Mouse (Mus musculus) urinary bladder, postnatal 4 days (tissue): ENCODE data around the gene Kdm1b.

Experiments
- DNase-seq, 2 experiments: peaks; one replicate each; pipeline ENCODE4 v3.0.0; 2021 to 2022; ENCODE audit warnings: low spot score in 2 of 2

The Kdm1b gene

DNA sequence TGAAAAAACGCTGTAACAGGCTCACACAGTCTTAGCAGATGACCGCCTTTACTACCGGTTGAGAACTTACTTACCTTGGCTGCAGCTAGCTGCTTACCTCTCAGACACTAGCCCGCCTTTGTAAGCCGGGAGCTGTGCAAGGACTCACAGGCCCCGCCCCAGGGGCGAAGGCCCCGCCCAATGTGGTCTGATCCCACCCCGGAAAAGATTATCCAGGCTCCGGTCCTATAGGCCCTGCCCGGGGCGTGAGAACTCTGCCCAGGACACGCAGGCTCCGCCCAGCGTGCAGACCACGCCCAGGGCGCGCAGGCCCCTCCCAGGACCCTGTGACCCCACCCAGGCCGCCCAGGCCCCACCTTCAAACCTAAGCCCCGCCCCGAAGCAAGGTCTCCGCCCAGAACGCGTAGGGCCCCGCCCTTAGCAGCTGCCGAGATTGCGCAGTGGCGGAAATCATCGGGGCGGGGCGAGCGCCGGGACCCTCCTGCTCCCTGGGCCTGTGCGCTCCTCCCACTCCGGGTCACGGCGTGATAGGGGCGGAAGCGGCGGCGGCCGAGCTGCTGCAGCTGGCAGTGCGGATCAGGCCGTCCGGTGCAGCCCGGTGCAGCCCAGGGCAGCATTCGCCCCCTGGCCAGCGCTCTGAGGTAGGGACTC lies at the start of gene Kdm1b:
TSS of gene Kdm1b (plus strand) at position 470 of the 651 bp plus-strand sequence.
- peak; percentile 99 for DNase-seq

DNA sequence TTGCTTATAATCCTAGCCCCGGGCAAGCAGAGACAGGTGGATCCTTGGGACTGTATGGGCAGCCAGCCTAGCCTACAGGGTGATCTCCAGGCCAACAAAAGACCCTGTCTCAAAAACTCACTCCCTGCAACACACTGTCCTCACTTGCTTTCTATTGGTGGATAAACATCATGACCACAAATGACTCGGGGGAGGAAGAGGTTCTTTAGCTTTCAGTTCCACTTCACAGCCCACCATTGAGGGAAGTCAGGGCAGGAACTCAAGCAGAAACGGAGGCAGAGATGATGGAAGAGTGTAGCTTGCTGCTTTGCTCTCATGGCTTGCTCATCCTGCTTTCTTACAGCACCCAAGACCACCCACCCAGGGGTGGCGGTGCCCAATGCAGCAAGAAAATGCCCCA lies 45.9 kb upstream of the Kdm1b start:
- no peak for DNase-seq

- no peak for DNase-seq
These were observed 43.8 kb upstream of the Kdm1b start for GRCm38 (mm10) chr13:46999498-46999897.

DNA sequence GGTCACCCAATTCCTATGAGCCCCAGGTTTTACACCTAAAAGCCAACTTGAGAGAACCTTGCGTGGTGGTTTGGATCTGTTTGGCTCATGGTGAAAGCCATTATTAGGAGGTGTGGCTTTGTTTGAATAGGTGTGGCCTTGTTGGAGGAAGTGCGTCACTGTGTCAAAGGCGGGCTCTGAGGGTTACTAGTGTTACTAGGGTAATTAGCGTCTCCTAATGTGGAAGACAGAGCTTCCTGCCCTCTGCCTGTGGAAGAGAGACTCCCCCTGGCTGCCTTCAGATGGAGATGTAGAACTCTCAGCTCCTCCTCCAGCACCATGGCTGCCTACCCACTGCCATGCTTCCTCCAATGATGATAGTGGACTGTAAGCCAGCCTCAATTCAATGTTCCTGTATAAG lies 41.7 kb upstream of the Kdm1b start:
- DNase-seq: no peak

DNA sequence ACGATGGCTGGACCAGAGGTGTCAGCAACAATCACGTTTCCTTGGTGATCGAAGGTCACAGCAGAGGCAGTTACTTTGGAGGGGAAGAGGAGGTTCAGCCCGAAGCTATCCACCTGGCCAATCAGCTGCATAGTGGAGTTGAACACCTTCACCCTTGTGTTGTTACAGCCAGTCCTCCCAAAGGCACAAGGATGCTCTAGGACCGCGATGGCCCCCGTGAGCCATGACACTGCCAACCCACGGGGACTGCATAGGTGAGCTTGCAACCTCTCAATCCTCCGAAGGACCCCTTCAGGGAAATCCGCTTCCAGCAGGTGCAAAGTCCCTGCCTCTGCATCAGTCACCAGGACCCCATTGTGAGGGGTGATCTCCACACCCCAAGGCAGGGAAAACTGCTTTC lies 29.6 kb upstream of the Kdm1b start:
- DNase-seq: no peak

- peak; percentile 61 to 71 for DNase-seq
These were observed 28.7 kb upstream of the Kdm1b start, which contains the start of gene Nhlrc1 for GRCm38 (mm10) chr13:47014334-47015194. TSS of gene Nhlrc1 (minus strand) at chr13:47014850.

GRCm38 (mm10) chr13:47015195-47015501 lies 28.2 kb upstream of the Kdm1b start:
- DNase-seq: no peak

- DNase-seq: peak; percentile 30 to 64
These were observed 26.0 kb upstream of the Kdm1b start for GRCm38 (mm10) chr13:47017259-47017658.

DNA sequence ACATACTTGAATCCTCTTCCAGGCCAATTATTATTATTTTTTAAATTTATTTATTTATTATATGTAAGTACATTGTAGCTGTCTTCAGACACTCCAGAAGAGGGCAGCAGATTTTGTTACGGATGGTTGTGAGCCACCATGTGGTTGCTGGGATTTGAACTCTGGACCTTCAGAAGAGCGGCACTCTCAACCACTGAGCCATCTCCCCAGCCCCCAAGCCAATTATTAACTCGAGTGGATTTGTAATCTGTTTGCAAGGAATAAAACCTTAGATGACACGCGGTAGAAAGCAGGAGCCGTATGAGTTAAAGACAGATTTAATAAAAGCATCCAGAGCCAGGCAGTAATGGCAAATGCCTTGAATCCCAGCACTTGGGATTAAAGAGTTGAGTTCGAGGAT lies 23.5 kb upstream of the Kdm1b start:
- DNase-seq: no peak

- no peak for DNase-seq
These were observed 22.5 kb upstream of the Kdm1b start for GRCm38 (mm10) chr13:47020798-47021197.

- no peak for DNase-seq
These were observed 12.8 kb upstream of the Kdm1b start for GRCm38 (mm10) chr13:47030376-47031107.

DNA sequence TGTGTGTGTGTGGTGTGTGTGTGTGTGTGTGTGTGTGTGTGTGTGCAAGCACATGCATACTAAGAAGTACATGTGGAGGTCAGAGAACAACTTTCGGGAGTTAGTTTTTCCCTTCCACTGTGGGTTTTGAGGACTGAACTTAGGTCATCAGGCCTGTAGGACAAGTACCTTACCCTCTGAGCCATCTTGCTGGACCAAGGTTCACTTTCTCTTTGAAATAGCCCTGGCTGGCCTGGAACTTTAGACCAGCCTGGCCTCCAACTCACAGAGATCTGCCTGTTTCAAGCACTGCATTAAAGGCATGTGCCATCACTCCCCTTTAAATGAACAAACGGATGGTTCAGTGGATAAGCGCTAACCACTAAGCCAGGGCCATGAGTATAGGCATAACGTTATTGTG lies 9.7 kb upstream of the Kdm1b start:
- no peak for DNase-seq

- no peak for DNase-seq
These were observed 5.4 kb upstream of the Kdm1b start for GRCm38 (mm10) chr13:47037946-47038345.

GRCm38 (mm10) chr13:47040061-47040460 lies 3.2 kb upstream of the Kdm1b start:
- no peak for DNase-seq

DNA sequence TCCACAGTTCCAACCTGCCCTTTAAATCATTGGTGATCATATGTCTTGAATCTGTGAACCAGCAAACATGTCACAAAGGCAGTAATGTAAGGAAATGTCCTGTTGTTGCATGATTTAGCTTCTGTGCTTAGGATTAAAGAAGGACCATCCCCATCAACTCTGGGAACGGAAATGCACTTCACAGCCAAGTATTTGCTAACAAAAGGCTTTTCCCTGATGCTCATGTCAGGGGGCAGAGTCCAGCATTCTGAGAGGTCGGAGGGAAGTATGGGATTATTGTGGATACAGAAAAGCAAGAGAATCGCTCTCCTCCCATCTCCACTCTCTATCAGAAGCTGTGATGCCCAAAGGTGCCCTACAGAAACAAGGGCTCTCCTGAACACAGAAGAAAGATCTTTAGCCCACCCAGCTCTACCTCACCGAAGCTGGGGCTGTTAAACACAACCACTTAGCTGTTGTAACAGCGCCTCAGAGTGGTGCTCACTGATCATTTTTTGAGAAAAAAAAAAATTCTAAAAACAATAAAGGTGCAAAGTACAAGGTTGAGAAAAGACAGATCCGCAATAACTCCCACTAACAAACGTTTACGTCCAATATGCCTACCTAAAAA lies 1.2 kb upstream of the Kdm1b start:
- no peak for DNase-seq

- peak in 1 of 2 experiments; percentile 34 for DNase-seq
These were observed 726 bp downstream of the Kdm1b start for GRCm38 (mm10) chr13:47043833-47044616.

DNA sequence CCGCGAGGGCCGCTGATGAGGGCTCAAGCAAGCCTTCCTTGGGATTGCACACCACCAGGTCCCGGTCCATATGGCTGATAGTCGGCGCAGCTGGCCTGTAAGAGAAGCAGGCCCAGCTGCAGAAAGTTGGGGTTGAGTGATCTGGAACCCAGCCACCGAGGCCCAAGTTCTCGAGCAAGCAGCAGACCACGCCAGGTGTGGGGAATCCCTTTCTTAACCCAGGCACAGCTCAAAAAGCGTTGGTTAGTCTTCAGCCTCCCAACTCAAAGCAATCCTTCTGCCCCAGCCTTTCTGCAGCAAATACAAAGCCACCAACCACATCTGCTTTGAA lies 1.3 kb downstream of the Kdm1b start, which contains the start of gene Tpmt:
TSS of gene Tpmt (minus strand) at position 121 of the 331 bp plus-strand sequence.
- DNase-seq: no peak

- DNase-seq: no peak
These were observed 4.7 kb downstream of the Kdm1b start for GRCm38 (mm10) chr13:47047996-47048395.

DNA sequence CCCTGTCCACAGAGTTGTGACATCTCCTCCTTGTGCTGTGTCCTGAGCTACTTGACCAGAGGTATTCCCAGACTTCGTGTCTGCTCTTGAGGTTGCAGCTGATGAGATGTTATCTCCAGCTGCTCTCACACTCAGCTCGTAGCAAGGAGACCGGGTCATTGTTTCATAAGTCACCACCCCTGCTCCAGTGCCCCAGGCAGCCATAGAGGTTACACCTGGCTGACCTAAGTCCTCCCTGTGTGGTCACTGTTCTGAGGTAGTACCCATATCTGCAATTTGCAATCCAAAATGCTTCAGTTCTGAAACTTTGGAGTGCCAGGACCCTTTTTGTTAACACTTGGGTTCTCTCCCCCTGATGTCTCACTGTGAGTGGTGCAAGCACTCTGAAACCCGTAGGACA lies 6.7 kb downstream of the Kdm1b start:
- no peak for DNase-seq

GRCm38 (mm10) chr13:47053971-47054370 lies 10.7 kb downstream of the Kdm1b start:
- DNase-seq: no peak

GRCm38 (mm10) chr13:47056126-47056525 lies 12.8 kb downstream of the Kdm1b start:
- no peak for DNase-seq
